Mouse (Mus musculus) MEL (cell line): ENCODE results near the gene Fam13c. TPM values are rescaled to one million over a fixed set of nuclear protein-coding genes. Genes with fewer than 3 reads are reported as not detected.
"Not testable (repeated sequence)": the region's sequence is repeated elsewhere in the genome, so short reads cannot be mapped to it uniquely, and the experiment has no call there.

Experiments used
- DNase-seq: peaks from one replicate; pipeline ENCODE4 v3.0.0; 2011; ENCODE audit warnings: low read depth, low spot score
- H3K27ac ChIP-seq: 2 replicates; pipeline ENCODE4 v1.5.1; 2012; ENCODE audit warnings: low read depth, mild to moderate bottlenecking, control low read depth, low read length, moderate library complexity; ENCODE audit not compliant: control insufficient read depth
- H3K27me3 ChIP-seq, 2 experiments: fragments of 150-350 bp in 1 of 2; sonication (generic) in 1 of 2; 2 replicates each; pipeline ENCODE4 v1.6.1; 2012; ENCODE audit warnings: low read length in 2 of 2, mild to moderate bottlenecking in 2 of 2, improper control_type of control experiment in 1 of 2, moderate library complexity in 1 of 2; ENCODE audit not compliant: insufficient read depth in 2 of 2, control insufficient read depth in 1 of 2
- H3K36me3 ChIP-seq, 2 experiments: 2 replicates each; pipeline ENCODE4 v1.6.1; 2012 to 2014; ENCODE audit warnings: low read length in 2 of 2, improper control_type of control experiment in 1 of 2, inconsistent platforms in 1 of 2, mild to moderate bottlenecking in 1 of 2; ENCODE audit not compliant: insufficient read depth in 2 of 2, control insufficient read depth in 1 of 2
- H3K4me1 ChIP-seq, 2 experiments: fragments of 150-350 bp in 1 of 2; sonication (generic) in 1 of 2; 2 replicates each; pipeline ENCODE4 v1.6.1; 2012; ENCODE audit warnings: low read length in 2 of 2, improper control_type of control experiment in 1 of 2, mild to moderate bottlenecking in 1 of 2; ENCODE audit not compliant: insufficient read depth in 2 of 2, control insufficient read depth in 1 of 2
- H3K4me3 ChIP-seq, 2 experiments: fragments of 150-350 bp in 1 of 2; sonication (generic) in 1 of 2; 2 replicates each; pipeline ENCODE4 v1.5.1; 2012; ENCODE audit warnings: low read depth in 2 of 2, low read length in 2 of 2, mild to moderate bottlenecking in 2 of 2, moderate library complexity in 2 of 2, control low read depth in 1 of 2, improper control_type of control experiment in 1 of 2; ENCODE audit not compliant: control insufficient read depth in 1 of 2, insufficient read depth in 1 of 2
- H3K79me2 ChIP-seq: 2 replicates; pipeline ENCODE4 v1.6.1; 2012; ENCODE audit warnings: mild to moderate bottlenecking, low read length, moderate library complexity; ENCODE audit not compliant: control insufficient read depth, poor library complexity, insufficient read depth
- H3K9ac ChIP-seq: 2 replicates; pipeline ENCODE4 v1.6.1; 2012; ENCODE audit warnings: low read depth, mild to moderate bottlenecking, control low read depth, low read length, moderate library complexity; ENCODE audit not compliant: control insufficient read depth, poor library complexity, severe bottlenecking
- H3K9me3 ChIP-seq: fragments of 150-350 bp; sonication (generic); replicated peaks from 2 replicates; pipeline ENCODE4 v1.6.1; 2012; ENCODE audit warnings: mild to moderate bottlenecking, low read length, improper control_type of control experiment, moderate library complexity; ENCODE audit not compliant: insufficient read depth
- CHD2 ChIP-seq: IDR thresholded peaks from 2 replicates; pipeline ENCODE4 v1.6.1; 2011; ENCODE audit warnings: low read length, improper control_type of control experiment
- CTCF ChIP-seq, 3 experiments: IDR thresholded peaks in 2 of 3; conservative IDR thresholded peaks in 1 of 3; 2 replicates each; pipeline ENCODE4 v1.5.1; 2011 to 2012; ENCODE audit warnings: low read length in 3 of 3, low read depth in 2 of 3, mild to moderate bottlenecking in 2 of 3, improper control_type of control experiment in 1 of 3, inconsistent platforms in 1 of 3, mixed read lengths in 1 of 3, moderate library complexity in 1 of 3; ENCODE audit not compliant: control insufficient read depth in 1 of 3, insufficient read depth in 1 of 3, poor library complexity in 1 of 3, severe bottlenecking in 1 of 3
- E2F4 ChIP-seq: IDR thresholded peaks from 2 replicates; pipeline ENCODE4 v1.6.1; 2011; ENCODE audit warnings: low read depth, low read length, improper control_type of control experiment, borderline replicate concordance
- ELF1 ChIP-seq: IDR thresholded peaks from 2 replicates; pipeline ENCODE4 v1.6.1; 2014; ENCODE audit warnings: low read depth, mild to moderate bottlenecking, inconsistent platforms, low read length, improper control_type of control experiment, moderate library complexity
- EP300 ChIP-seq, 2 experiments: IDR thresholded peaks; 2 replicates each; pipeline ENCODE4 v1.6.1; 2011; ENCODE audit warnings: improper control_type of control experiment in 2 of 2, low read length in 2 of 2, low read depth in 1 of 2, mild to moderate bottlenecking in 1 of 2
- ETS1 ChIP-seq: IDR thresholded peaks from 2 replicates; pipeline ENCODE4 v1.6.1; 2012; ENCODE audit warnings: low read depth, mild to moderate bottlenecking, inconsistent platforms, low read length, improper control_type of control experiment, moderate library complexity
- GATA1 ChIP-seq: IDR thresholded peaks from 2 replicates; pipeline ENCODE4 v1.6.1; 2011; ENCODE audit warnings: low read depth, low read length, improper control_type of control experiment
- HCFC1 ChIP-seq: IDR thresholded peaks from 2 replicates; pipeline ENCODE4 v1.6.1; 2012; ENCODE audit warnings: low read depth, mild to moderate bottlenecking, inconsistent platforms, low read length, improper control_type of control experiment, moderate library complexity
- JUND ChIP-seq: IDR thresholded peaks from 2 replicates; pipeline ENCODE4 v1.6.1; 2011; ENCODE audit warnings: low read depth, mild to moderate bottlenecking, improper control_type of control experiment, low read length
- MAFK ChIP-seq: IDR thresholded peaks from 2 replicates; pipeline ENCODE4 v1.6.1; 2011; ENCODE audit warnings: low read depth, mild to moderate bottlenecking, low read length, improper control_type of control experiment, borderline replicate concordance
- MAZ ChIP-seq: IDR thresholded peaks from 2 replicates; pipeline ENCODE4 v1.6.1; 2012; ENCODE audit warnings: low read depth, mild to moderate bottlenecking, inconsistent platforms, low read length, improper control_type of control experiment
- MYC ChIP-seq: IDR thresholded peaks from 2 replicates; pipeline ENCODE4 v1.6.1; 2011; ENCODE audit warnings: low read depth, mild to moderate bottlenecking, low read length, improper control_type of control experiment, moderate library complexity
- NELFE ChIP-seq: IDR thresholded peaks from 2 replicates; pipeline ENCODE4 v1.6.1; 2011; ENCODE audit warnings: low read depth, low read length, improper control_type of control experiment
- NRF1 ChIP-seq: IDR thresholded peaks from 2 replicates; pipeline ENCODE4 v1.6.1; 2014; ENCODE audit warnings: low read depth, mild to moderate bottlenecking, inconsistent platforms, low read length, improper control_type of control experiment, moderate library complexity; ENCODE audit not compliant: poor library complexity, insufficient read depth, severe bottlenecking
- POLR2AphosphoS5 ChIP-seq: IDR thresholded peaks from 2 replicates; pipeline ENCODE4 v1.6.1; 2012; ENCODE audit warnings: low read depth, borderline replicate concordance, mild to moderate bottlenecking, inconsistent platforms, low read length, moderate library complexity, mixed read lengths
- SMC3 ChIP-seq: IDR thresholded peaks from 2 replicates; pipeline ENCODE4 v1.6.1; 2011; ENCODE audit warnings: low read depth, low read length, improper control_type of control experiment
- TAL1 ChIP-seq: IDR thresholded peaks from 2 replicates; pipeline ENCODE4 v1.6.1; 2012; ENCODE audit warnings: mild to moderate bottlenecking, inconsistent platforms, low read length, moderate library complexity, mixed read lengths
- TBP ChIP-seq: IDR thresholded peaks from 2 replicates; pipeline ENCODE4 v1.8.0; 2011; ENCODE audit warnings: low read depth, low read length, improper control_type of control experiment
- UBTF ChIP-seq: IDR thresholded peaks from 2 replicates; pipeline ENCODE4 v1.6.1; 2012; ENCODE audit warnings: low read depth, mild to moderate bottlenecking, inconsistent platforms, low read length, improper control_type of control experiment, moderate library complexity, borderline replicate concordance; ENCODE audit not compliant: insufficient read depth
- USF1 ChIP-seq: IDR thresholded peaks from 2 replicates; pipeline ENCODE4 v1.6.1; 2014; ENCODE audit warnings: low read depth, mild to moderate bottlenecking, inconsistent platforms, low read length, improper control_type of control experiment, moderate library complexity
- USF2 ChIP-seq, 2 experiments: IDR thresholded peaks; 2 replicates each; pipeline ENCODE4 v1.6.1; 2011 to 2012; ENCODE audit warnings: improper control_type of control experiment in 2 of 2, low read length in 2 of 2, borderline replicate concordance in 1 of 2, inconsistent platforms in 1 of 2, low read depth in 1 of 2, mild to moderate bottlenecking in 1 of 2; ENCODE audit not compliant: insufficient read depth in 1 of 2
- ZNF384 ChIP-seq: IDR thresholded peaks from 2 replicates; pipeline ENCODE4 v1.6.1; 2012; ENCODE audit warnings: low read depth, mild to moderate bottlenecking, inconsistent platforms, low read length, improper control_type of control experiment
- polyA plus RNA-seq, 2 experiments: library from polyadenylated mRNA; stranded (reverse) in 1 of 2; unstranded in 1 of 2; fragments of >175 nt in 1 of 2; fragments of >200 nt in 1 of 2; gene quantifications; 2 replicates each; pipeline versions ENCODE4 v1.2.1 to v1.2.4; 2012; ENCODE audit warnings: low replicate concordance in 2 of 2, low read depth in 1 of 2; ENCODE audit not compliant: insufficient read length in 2 of 2, insufficient read depth in 1 of 2, missing spikeins in 1 of 2
- total RNA-seq: library from RNA; depleted of rRNA; stranded (reverse); fragments of 300-350 nt; gene quantifications from 2 replicates; pipeline ENCODE4 v1.2.3, GENCODE M21; 2012

Fam13c gene
- total and polyA plus RNA-seq, 3 experiments: not detected

- no peaks in the 10 kb centered on the region for H3K4me1 ChIP-seq
- TF ChIP-seq POLR2AphosphoS5 (no peak), GATA1 (no peak), ETS1 (no peak), USF2 (IDR thresholded peaks at IDR 0.05; ENCODE audit: borderline replicate concordance in 1 of 2, insufficient read depth in 1 of 2, low read depth in 1 of 2, low read length in 2 of 2) (no peak), CTCF (IDR thresholded peaks at IDR 0.05 in 2 of 3, conservative IDR thresholded peaks at IDR 0.05 in 1 of 3; ENCODE audit: control insufficient read depth in 1 of 3, insufficient read depth in 1 of 3, low read depth in 2 of 3, low read length in 3 of 3, poor library complexity in 1 of 3, severe bottlenecking in 1 of 3) (no peak), NELFE (no peak), NRF1 (no peak), MAFK (no peak), TBP (no peak), MYC (no peak), CHD2 (no peak), EP300 (IDR thresholded peaks at IDR 0.05; ENCODE audit: low read depth in 1 of 2, low read length in 2 of 2) (no peak), E2F4 (no peak)
- TF ChIP-seq, all 39 proteins: peak for 0
- no peaks in the 10 kb centered on the region for H3K79me2 ChIP-seq
- H3K27ac ChIP-seq: no peak overlapping the region
- no peaks in the 10 kb centered on the region; a peak in 1 of 4 replicates for H3K27me3 ChIP-seq
- no peaks in the 10 kb centered on the region for H3K9me3 ChIP-seq
- no peak overlapping the region for H3K4me3 ChIP-seq
- H3K36me3 ChIP-seq: no peaks in the 10 kb centered on the region
- H3K9ac ChIP-seq: no peak overlapping the region
- no peak for DNase-seq
These were observed 10.9 kb upstream of the Fam13c start for GRCm38 (mm10) chr10:70429341-70429740.

DNA sequence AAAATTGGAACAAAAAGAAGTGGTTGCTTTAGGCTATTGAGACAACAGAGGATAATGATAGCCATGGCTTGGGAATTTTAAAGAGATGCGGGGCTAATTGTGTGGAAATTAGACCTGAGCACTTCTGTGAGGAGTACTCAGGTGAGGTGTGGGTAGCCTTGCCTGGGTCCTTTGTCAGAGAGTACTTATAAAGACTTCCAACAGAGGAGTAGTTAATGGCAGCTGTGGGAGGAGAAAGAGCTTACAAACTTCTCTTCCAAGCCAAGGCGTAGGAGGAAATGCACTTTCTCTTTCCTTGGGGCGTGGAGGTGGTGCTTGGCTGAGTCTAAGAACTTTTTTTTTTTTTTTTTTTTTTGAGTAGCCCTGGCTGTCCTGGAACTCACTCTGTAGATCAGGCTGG, 6.9 kb upstream of the Fam13c start:
- Histone ChIP-seq H3K27me3 (no peaks in the 10 kb centered on the region; a peak in 1 of 4 replicates), H3K27ac (no peak overlapping the region), H3K9ac (no peak overlapping the region), H3K79me2 (no peaks in the 10 kb centered on the region), H3K9me3 (no peaks in the 10 kb centered on the region), H3K4me3 (no peak overlapping the region), H3K4me1 (no peaks in the 10 kb centered on the region), H3K36me3 (no peaks in the 10 kb centered on the region)
- DNase-seq: no peak
- TF ChIP-seq POLR2AphosphoS5: no peak
- no peak for TF ChIP-seq TAL1
- no peak for TF ChIP-seq HCFC1
- no peak for TF ChIP-seq ZNF384
- TF ChIP-seq MAZ: no peak
- TF ChIP-seq SMC3: no peak
- no peak for TF ChIP-seq ELF1
- no peak for TF ChIP-seq USF1
- no peak for TF ChIP-seq UBTF
- no peak for TF ChIP-seq JUND
- TF ChIP-seq E2F4: no peak

DNA sequence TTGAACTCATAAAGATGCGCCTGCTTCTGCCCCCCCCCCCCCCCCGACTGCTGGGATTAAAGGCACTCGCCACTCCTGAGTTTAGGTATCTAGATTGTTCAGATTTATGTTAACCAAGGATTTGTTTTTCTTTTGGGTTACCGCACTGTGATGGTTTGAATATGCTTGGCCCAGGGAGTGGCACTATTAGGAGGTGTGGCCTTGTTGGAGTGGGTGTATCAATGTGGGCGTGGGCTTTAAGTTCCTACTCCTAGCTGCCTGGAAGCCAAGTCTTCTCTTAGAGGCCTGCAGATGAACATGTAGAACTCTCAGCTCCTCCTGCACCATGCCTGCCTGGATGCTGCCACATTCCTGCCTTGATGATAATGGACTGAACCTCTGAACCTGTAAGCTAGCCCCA, 6.5 kb upstream of the Fam13c start:
- not testable (repeated sequence) for H3K9ac ChIP-seq, H3K27me3 ChIP-seq, H3K79me2 ChIP-seq, DNase-seq, H3K4me1 ChIP-seq, H3K36me3 ChIP-seq, H3K4me3 ChIP-seq, H3K9me3 ChIP-seq, H3K27ac ChIP-seq
